Comparison of ENCODE assay signal across 13 mouse cellular contexts in genomic region chr3:116374486-116374885, GRCm38 (mm10).
"Had no signal": no experiment of that assay in that cellular context is flagged by ENCODE, and none has a peak within 500 bp of the region (broad histone marks: within the 10 kb centered on the region; RNA-seq: fewer than 3 reads in every experiment).

No protein-coding gene starts in this region.

- H3K27ac ChIP-seq: limb, embryonic 15.5 days; liver, embryonic 13.5 days; midbrain, embryonic 13.5 days; neural tube, embryonic 15.5 days had no signal

- DNase-seq: kidney, adult 11 months; liver, embryonic 13.5 days; lung, adult 18-20 months; lung, postnatal 36 days; right cerebral cortex, postnatal 4 days; spleen, adult 18-20 months; thymus, adult 2 months; thymus, postnatal 4 days had no signal

- H3K4me3 ChIP-seq: left cerebral cortex, adult 2 months; limb, embryonic 15.5 days; liver, embryonic 13.5 days; midbrain, embryonic 13.5 days; neural tube, embryonic 15.5 days; stomach, embryonic 15.5 days had no signal

- H3K9me3 ChIP-seq: limb, embryonic 15.5 days; liver, embryonic 13.5 days; midbrain, embryonic 13.5 days; neural tube, embryonic 15.5 days; stomach, embryonic 15.5 days had no signal

- H3K4me1 ChIP-seq: limb, embryonic 15.5 days; midbrain, embryonic 13.5 days; neural tube, embryonic 15.5 days; stomach, embryonic 15.5 days had no signal

- H3K36me3 ChIP-seq: limb, embryonic 15.5 days; liver, embryonic 13.5 days; neural tube, embryonic 15.5 days; stomach, embryonic 15.5 days had no signal

- ATAC-seq: midbrain, embryonic 13.5 days had no signal

- H3K4me2 ChIP-seq: limb, embryonic 15.5 days; liver, embryonic 13.5 days; midbrain, embryonic 13.5 days; neural tube, embryonic 15.5 days had no signal

- H3K9ac ChIP-seq: limb, embryonic 15.5 days; liver, embryonic 13.5 days; midbrain, embryonic 13.5 days; neural tube, embryonic 15.5 days; stomach, embryonic 15.5 days had no signal

- H3K27me3 ChIP-seq: limb, embryonic 15.5 days; liver, embryonic 13.5 days; midbrain, embryonic 13.5 days; neural tube, embryonic 15.5 days; stomach, embryonic 15.5 days had no signal
